Mouse (Mus musculus): ENCODE measurements around the gene Etfa.

DNA sequence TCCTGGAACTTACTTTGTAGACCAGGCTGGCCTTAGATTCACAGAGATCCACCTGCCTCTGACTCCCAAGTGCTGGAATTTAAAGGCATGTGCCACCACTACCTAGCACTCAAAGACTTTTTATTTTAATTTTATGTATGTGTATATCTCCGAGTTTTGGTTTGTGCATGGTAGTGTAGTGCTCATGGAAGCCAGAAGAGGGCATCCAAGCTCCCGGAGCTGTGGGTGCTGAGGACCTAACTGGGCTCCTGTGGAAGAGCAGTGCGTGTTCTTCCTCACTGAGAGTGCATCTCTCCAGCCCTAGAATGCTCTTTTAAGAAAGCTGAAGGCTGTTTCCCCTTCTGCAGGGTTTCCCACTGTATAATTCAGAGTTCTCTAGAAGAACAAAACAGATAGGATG lies 102.2 kb downstream of the Etfa start:
- peak; percentile 65 for TF ChIP-seq CTCF (conservative IDR thresholded peaks at IDR 0.05; ENCODE audit: low read length)
- TF ChIP-seq POU5F1 (IDR thresholded peaks at IDR 0.05; ENCODE audit: borderline replicate concordance, low read length) = no peak

Measured in E14TG2a.4 (cell line).